Mouse (Mus musculus) heart, embryonic 14.5 days (tissue): ENCODE results near the gene Gm10722. TPM values are rescaled to one million over a fixed set of nuclear protein-coding genes. Genes with fewer than 3 reads are reported as not detected.
"Not testable (repeated sequence)": the region's sequence is repeated elsewhere in the genome, so short reads cannot be mapped to it uniquely, and the experiment has no call there.

Source experiments
- ATAC-seq: fragments of 200-750 bp; cut with Nextera tagmentation; 2 replicates; pipeline ENCODE4 v1.8.0; 2017; ENCODE audit warnings: low read depth, moderate TSS enrichment; ENCODE audit not compliant: insufficient number of reproducible peaks, insufficient read depth, low FRiP score
- H3K27ac ChIP-seq, 2 experiments: fragments of 200-500 bp in 1 of 2; fragments of 300-500 bp in 1 of 2; sonication (generic) in 1 of 2; replicated peaks in 1 of 2; 2 replicates each; pipeline ENCODE4 v1.5.1; 2012 to 2014; ENCODE audit warnings: low read depth in 2 of 2, low read length in 2 of 2, control low read depth in 1 of 2, mild to moderate bottlenecking in 1 of 2, mixed read lengths in 1 of 2; ENCODE audit not compliant: control insufficient read depth in 1 of 2, insufficient read depth in 1 of 2
- H3K27me3 ChIP-seq: fragments of 300-500 bp; sonication (generic); 2 replicates; pipeline ENCODE4 v1.6.1; 2014; ENCODE audit warnings: mild to moderate bottlenecking, low read length, control low read depth; ENCODE audit not compliant: control insufficient read depth, insufficient read depth
- H3K36me3 ChIP-seq: fragments of 300-500 bp; sonication (generic); 2 replicates; pipeline ENCODE4 v1.6.1; 2014; ENCODE audit warnings: mild to moderate bottlenecking, control low read depth, low read length, mixed read lengths; ENCODE audit not compliant: control insufficient read depth, insufficient read depth
- H3K4me1 ChIP-seq, 2 experiments: fragments of 200-500 bp in 1 of 2; fragments of 300-500 bp in 1 of 2; sonication (generic) in 1 of 2; 2 replicates each; pipeline ENCODE4 v1.6.1; 2012 to 2014; ENCODE audit warnings: low read length in 2 of 2, control low read depth in 1 of 2, mixed read lengths in 1 of 2; ENCODE audit not compliant: control insufficient read depth in 2 of 2, insufficient read depth in 2 of 2
- H3K4me2 ChIP-seq: fragments of 300-500 bp; sonication (generic); 2 replicates; pipeline ENCODE4 v1.6.1; 2014; ENCODE audit warnings: mild to moderate bottlenecking, low read length
- H3K4me3 ChIP-seq, 2 experiments: fragments of 200-500 bp in 1 of 2; fragments of 300-500 bp in 1 of 2; sonication (generic) in 1 of 2; 2 replicates each; pipeline ENCODE4 v1.5.1; 2012 to 2014; ENCODE audit warnings: low read length in 2 of 2, mild to moderate bottlenecking in 2 of 2, control low read depth in 1 of 2, low read depth in 1 of 2, moderate library complexity in 1 of 2; ENCODE audit not compliant: control insufficient read depth in 1 of 2, insufficient read depth in 1 of 2
- H3K9ac ChIP-seq: fragments of 300-500 bp; sonication (generic); 2 replicates; pipeline ENCODE4 v1.6.1; 2014; ENCODE audit warnings: mild to moderate bottlenecking, low read length
- H3K9me3 ChIP-seq: fragments of 300-500 bp; sonication (generic); 2 replicates; pipeline ENCODE4 v1.6.1; 2016; ENCODE audit warnings: low read length, control low read depth; ENCODE audit not compliant: control insufficient read depth
- WGBS: fragments of 180-500 bp; shearing (Covaris S2); extraction: QIAGEN DNeasy Blood & Tissue Kit; methylation state at CpG from one replicate; pipeline ENCODE4 v1.1.7; 2014; 5-methylcytosine and 5-hydroxymethylcytosine counted together
- polyA plus RNA-seq: library from polyadenylated mRNA; unstranded; fragments of >200 nt; fragmentation: Nextera tagmentation; extraction: Ambion mirVana; gene quantifications from 2 replicates; pipeline ENCODE4 v1.2.1, GENCODE M21; 2014

The Gm10722 gene
- polyA plus RNA-seq, 1 experiment from 2014 or later, result not detected

- ATAC-seq, result peak; percentile 23; the same call in 1 of the 2 replicates
- no CpG with 5 or more reads among the region's 5 CpGs for WGBS
- not testable (repeated sequence) for H3K36me3 ChIP-seq, H3K4me2 ChIP-seq, H3K9me3 ChIP-seq, H3K4me1 ChIP-seq, H3K27ac ChIP-seq, H3K9ac ChIP-seq, H3K27me3 ChIP-seq, H3K4me3 ChIP-seq
Measured at GRCm38 (mm10) chr9:3009331-3009730, 8.6 kb downstream of the Gm10722 start.

- H3K4me2 ChIP-seq, ATAC-seq, H3K27me3 ChIP-seq: not testable (repeated sequence)
Measured at GRCm38 (mm10) chr9:3012054-3012621, 11.4 kb downstream of the Gm10722 start.

GRCm38 (mm10) chr9:3012733-3013279 lies 12.1 kb downstream of the Gm10722 start, which contains the start of gene Gm10721:
Gene Gm10721 (plus strand): TSS chr9:3013140.
- not testable (repeated sequence) for H3K27ac ChIP-seq, H3K4me2 ChIP-seq, H3K27me3 ChIP-seq, H3K36me3 ChIP-seq, H3K9me3 ChIP-seq, H3K9ac ChIP-seq, H3K4me1 ChIP-seq, H3K4me3 ChIP-seq
- peak; percentile 53 for ATAC-seq
- no CpG with 5 or more reads among the region's 11 CpGs for WGBS

More at GRCm38 (mm10) chr9:3012054-3012621, 11.4 kb downstream of the Gm10722 start:
- not testable (repeated sequence) for H3K27ac ChIP-seq, H3K4me1 ChIP-seq, H3K9me3 ChIP-seq, H3K4me3 ChIP-seq, H3K36me3 ChIP-seq, H3K9ac ChIP-seq
- 75% methylated on average over 2 of the region's 7 CpGs for WGBS

GRCm38 (mm10) chr9:3015354-3015753 lies 14.6 kb downstream of the Gm10722 start, which contains the start of gene Gm10720:
Gene Gm10720 (plus strand): TSS chr9:3015654.
- not testable (repeated sequence) for H3K4me2 ChIP-seq, H3K27ac ChIP-seq, ATAC-seq, H3K4me3 ChIP-seq, H3K9ac ChIP-seq, H3K4me1 ChIP-seq, H3K27me3 ChIP-seq, H3K36me3 ChIP-seq, H3K9me3 ChIP-seq
- WGBS, result 55% methylated on average over 4 of the region's 9 CpGs

- not testable (repeated sequence) for H3K4me2 ChIP-seq, H3K9ac ChIP-seq, H3K27ac ChIP-seq, H3K36me3 ChIP-seq, H3K4me3 ChIP-seq, H3K27me3 ChIP-seq, H3K9me3 ChIP-seq, H3K4me1 ChIP-seq, ATAC-seq
- 71% methylated on average over 4 of the region's 6 CpGs for WGBS
Measured at GRCm38 (mm10) chr9:3015896-3016295, 15.2 kb downstream of the Gm10722 start.

- H3K9me3 ChIP-seq, H3K9ac ChIP-seq, H3K4me2 ChIP-seq, H3K4me1 ChIP-seq, H3K4me3 ChIP-seq, H3K27me3 ChIP-seq, H3K27ac ChIP-seq, ATAC-seq, H3K36me3 ChIP-seq: not testable (repeated sequence)
- WGBS, result no CpG with 5 or more reads among the region's 9 CpGs
Measured at GRCm38 (mm10) chr9:3017108-3017507, 16.4 kb downstream of the Gm10722 start, which contains the start of gene Gm10719. Gene Gm10719 (plus strand): TSS chr9:3017408.

GRCm38 (mm10) chr9:3018944-3019343 lies 18.2 kb downstream of the Gm10722 start:
- not testable (repeated sequence) for H3K9me3 ChIP-seq, H3K9ac ChIP-seq, H3K36me3 ChIP-seq, H3K4me1 ChIP-seq, ATAC-seq, H3K27me3 ChIP-seq, H3K4me3 ChIP-seq, H3K4me2 ChIP-seq, H3K27ac ChIP-seq
- WGBS, result 62% methylated on average over 9 of the region's 9 CpGs
